Mouse (Mus musculus) kidney, postnatal 0 days (tissue): ENCODE results near the gene Myo3b. TPM values are rescaled to one million over a fixed set of nuclear protein-coding genes. Genes with fewer than 3 reads are reported as not detected.

ENCODE experiments used
- ATAC-seq: fragments of 200-750 bp; cut with Nextera tagmentation; replicated peaks from 2 replicates; pipeline ENCODE4 v1.8.0; 2017; ENCODE audit warnings: low read depth, moderate number of reproducible peaks, moderate TSS enrichment, moderate library complexity; ENCODE audit not compliant: low FRiP score
- DNase-seq: peaks from one replicate; pipeline ENCODE4 v3.0.0-alpha.2; 2016; ENCODE audit warnings: low spot score
- H3K27ac ChIP-seq: fragments of 300-500 bp; sonication (generic); 2 replicates; pipeline ENCODE4 v1.5.1; 2014; ENCODE audit warnings: mild to moderate bottlenecking
- H3K27me3 ChIP-seq: fragments of 300-500 bp; sonication (generic); 2 replicates; pipeline ENCODE4 v1.6.1; 2014; ENCODE audit warnings: low read length, mixed read lengths; ENCODE audit not compliant: insufficient read depth
- H3K36me3 ChIP-seq: fragments of 300-500 bp; sonication (generic); 2 replicates; pipeline ENCODE4 v1.6.1; 2014; ENCODE audit warnings: low read length, mixed read lengths; ENCODE audit not compliant: insufficient read depth
- H3K4me1 ChIP-seq: fragments of 300-500 bp; sonication (generic); replicated peaks from 2 replicates; pipeline ENCODE4 v1.6.1; 2014; ENCODE audit warnings: antibody characterized with exemption, low read length, mixed read lengths; ENCODE audit not compliant: insufficient read depth
- H3K4me2 ChIP-seq: fragments of 300-500 bp; sonication (generic); 2 replicates; pipeline ENCODE4 v1.6.1; 2014; ENCODE audit warnings: mild to moderate bottlenecking, low read length, moderate library complexity, mixed read lengths
- H3K4me3 ChIP-seq: fragments of 300-500 bp; sonication (generic); replicated peaks from 2 replicates; pipeline ENCODE4 v1.5.1; 2014; ENCODE audit warnings: low read depth, low read length
- H3K9ac ChIP-seq: fragments of 300-500 bp; sonication (generic); 2 replicates; pipeline ENCODE4 v1.6.1; 2014; ENCODE audit warnings: low read depth, low read length
- H3K9me3 ChIP-seq: fragments of 300-500 bp; sonication (generic); replicated peaks from 2 replicates; pipeline ENCODE4 v1.6.1; 2016; ENCODE audit warnings: low read length, inconsistent platforms, mixed read lengths
- CTCF ChIP-seq: IDR thresholded peaks from 2 replicates; pipeline ENCODE4 v1.5.1; 2016; ENCODE audit warnings: antibody characterized with exemption, low read depth, mild to moderate bottlenecking, moderate library complexity
- WGBS: fragments of 180-500 bp; shearing (Covaris S2); extraction: QIAGEN DNeasy Blood & Tissue Kit; methylation state at CpG from one replicate; pipeline ENCODE4 v1.1.7; 2014; 5-methylcytosine and 5-hydroxymethylcytosine counted together
- polyA plus RNA-seq: library from polyadenylated mRNA; unstranded; fragments of >200 nt; fragmentation: Nextera tagmentation; extraction: Ambion mirVana; gene quantifications from 2 replicates; pipeline ENCODE4 v1.2.1, GENCODE M21; 2015

Gene Myo3b
- polyA plus RNA-seq, 1 experiment from 2014 or later = 1.3 TPM

- Histone ChIP-seq H3K9ac (no peak overlapping the region), H3K27ac (no peak overlapping the region), H3K4me1 (no peaks in the 10 kb centered on the region), H3K9me3 (no peaks in the 10 kb centered on the region), H3K27me3 (no peaks in the 10 kb centered on the region), H3K4me3 (no peak overlapping the region), H3K4me2 (no peak overlapping the region), H3K36me3 (no peaks in the 10 kb centered on the region)
- 75% methylated on average over 1 of the region's 1 CpGs for WGBS
- ATAC-seq (no peak), DNase-seq (no peak)
- no peak for TF ChIP-seq CTCF
Observed at GRCm38 (mm10) chr2:70284109-70284508, 245.2 kb downstream of the Myo3b start.

GRCm38 (mm10) chr2:70291063-70291462 is 252.1 kb downstream of the Myo3b start:
- Histone ChIP-seq H3K27me3 (no peaks in the 10 kb centered on the region), H3K4me3 (no peak overlapping the region), H3K9ac (no peak overlapping the region), H3K9me3 (no peaks in the 10 kb centered on the region), H3K4me1 (no peaks in the 10 kb centered on the region), H3K36me3 (no peaks in the 10 kb centered on the region), H3K4me2 (no peak overlapping the region), H3K27ac (no peak overlapping the region)
- ATAC-seq (no peak), DNase-seq (no peak)
- no peak for TF ChIP-seq CTCF
- 46% methylated on average over 5 of the region's 5 CpGs for WGBS

- 73% methylated on average over 3 of the region's 3 CpGs for WGBS
- no peak overlapping the region for H3K4me2 ChIP-seq
- H3K27ac ChIP-seq = no peak overlapping the region
- H3K36me3 ChIP-seq = no peaks in the 10 kb centered on the region
- no peak overlapping the region for H3K9ac ChIP-seq
- TF ChIP-seq CTCF = no peak
- H3K4me1 ChIP-seq = no peaks in the 10 kb centered on the region
- ATAC-seq (no peak), DNase-seq (no peak)
- H3K4me3 ChIP-seq = no peak overlapping the region
- H3K27me3 ChIP-seq = no peaks in the 10 kb centered on the region
- H3K9me3 ChIP-seq = no peaks in the 10 kb centered on the region
Observed at GRCm38 (mm10) chr2:70292776-70293175, 253.8 kb downstream of the Myo3b start.

GRCm38 (mm10) chr2:70302905-70303304 is 264.0 kb downstream of the Myo3b start:
- Histone ChIP-seq H3K36me3 (no peaks in the 10 kb centered on the region), H3K4me3 (no peak overlapping the region), H3K27ac (no peak overlapping the region), H3K27me3 (no peaks in the 10 kb centered on the region), H3K9me3 (no peaks in the 10 kb centered on the region), H3K9ac (no peak overlapping the region), H3K4me1 (peaks cover 3% of the 10 kb centered on the region; the same call in 1 of the 2 replicates), H3K4me2 (no peak overlapping the region)
- DNase-seq (no peak), ATAC-seq (no peak)
- TF ChIP-seq CTCF = no peak

GRCm38 (mm10) chr2:70315125-70315524 is 276.2 kb downstream of the Myo3b start:
- Histone ChIP-seq H3K27me3 (no peaks in the 10 kb centered on the region), H3K4me3 (no peak overlapping the region), H3K27ac (no peak overlapping the region), H3K4me1 (0 out of 2 replicates have a peak, but pooled peaks cover 3% of the 10 kb centered on the region), H3K36me3 (no peaks in the 10 kb centered on the region), H3K4me2 (no peak overlapping the region), H3K9me3 (no peaks in the 10 kb centered on the region), H3K9ac (no peak overlapping the region)
- ATAC-seq = no peak
- 48% methylated on average over 9 of the region's 9 CpGs for WGBS
- no peak for DNase-seq
- no peak for TF ChIP-seq CTCF

- H3K9me3 ChIP-seq = no peaks in the 10 kb centered on the region
- 77% methylated on average over 3 of the region's 3 CpGs for WGBS
- DNase-seq (no peak), ATAC-seq (peak; percentile 91)
- no peaks in the 10 kb centered on the region for H3K27me3 ChIP-seq
- TF ChIP-seq CTCF = no peak
- H3K4me1 ChIP-seq = 0 out of 2 replicates have a peak, but pooled peaks cover 3% of the 10 kb centered on the region
- no peak overlapping the region for H3K4me3 ChIP-seq
- no peak overlapping the region for H3K4me2 ChIP-seq
- H3K27ac ChIP-seq = no peak overlapping the region
- H3K9ac ChIP-seq = no peak overlapping the region
- no peaks in the 10 kb centered on the region for H3K36me3 ChIP-seq
Observed at GRCm38 (mm10) chr2:70315734-70316133, 276.8 kb downstream of the Myo3b start.

- no peak overlapping the region for H3K9ac ChIP-seq
- no peak overlapping the region for H3K4me2 ChIP-seq
- WGBS = 29% methylated on average over 6 of the region's 6 CpGs
- DNase-seq = no peak
- no peaks in the 10 kb centered on the region for H3K9me3 ChIP-seq
- no peak for ATAC-seq
- H3K4me1 ChIP-seq = 0 out of 2 replicates have a peak, but pooled peaks cover 10% of the 10 kb centered on the region
- no peak overlapping the region for H3K4me3 ChIP-seq
- H3K36me3 ChIP-seq = no peaks in the 10 kb centered on the region
- no peak for TF ChIP-seq CTCF
- no peaks in the 10 kb centered on the region for H3K27me3 ChIP-seq
- no peak overlapping the region for H3K27ac ChIP-seq
Observed at GRCm38 (mm10) chr2:70317850-70318249, 278.9 kb downstream of the Myo3b start.
